Mouse (Mus musculus) lung, adult 18-20 months (tissue): Measurements from ENCODE around the gene C730034F03Rik.

ENCODE experiments used
- DNase-seq, 2 experiments: peaks; one replicate each; pipeline ENCODE4 v3.0.0; 2022; ENCODE audit warnings: mixed read lengths in 2 of 2

C730034F03Rik gene

GRCm38 (mm10) chr15:89476475-89476815 is 47.1 kb downstream of the C730034F03Rik start:
- DNase-seq, result no peak

- DNase-seq, result peak in 1 of 2 experiments; percentile 55
Observed at GRCm38 (mm10) chr15:89477091-89477491, 47.7 kb downstream of the C730034F03Rik start, which contains the start of gene Arsa. Arsa (minus strand) TSS chr15:89477425.

GRCm38 (mm10) chr15:89477806-89478205 is 48.4 kb downstream of the C730034F03Rik start:
- no peak for DNase-seq

GRCm38 (mm10) chr15:89478622-89479021 is 49.2 kb downstream of the C730034F03Rik start:
- no peak for DNase-seq
